Mouse (Mus musculus) G1E (cell line): ENCODE data around the gene Osbp.

ENCODE experiments used
- CTCF ChIP-seq: IDR thresholded peaks from 2 replicates; pipeline ENCODE4 v1.5.1; 2012; ENCODE audit warnings: low read depth, low read length, inconsistent platforms, mixed read lengths
- GATA1 ChIP-seq: IDR thresholded peaks from 2 replicates; pipeline ENCODE4 v1.6.1; 2012; ENCODE audit warnings: borderline replicate concordance, low read length, inconsistent platforms, mixed read lengths
- GATA2 ChIP-seq: IDR thresholded peaks from 2 replicates; pipeline ENCODE4 v1.6.1; 2012; ENCODE audit warnings: low read depth, low read length, inconsistent platforms, borderline replicate concordance
- POLR2AphosphoS5 ChIP-seq: IDR thresholded peaks from 2 replicates; pipeline ENCODE4 v1.6.1; 2012; ENCODE audit warnings: low read depth, low read length, inconsistent platforms; ENCODE audit not compliant: insufficient replicate concordance
- TAL1 ChIP-seq: conservative IDR thresholded peaks from 2 replicates; pipeline ENCODE4 v1.6.1; 2012; ENCODE audit warnings: low read depth, low read length, inconsistent platforms, mixed read lengths

DNA sequence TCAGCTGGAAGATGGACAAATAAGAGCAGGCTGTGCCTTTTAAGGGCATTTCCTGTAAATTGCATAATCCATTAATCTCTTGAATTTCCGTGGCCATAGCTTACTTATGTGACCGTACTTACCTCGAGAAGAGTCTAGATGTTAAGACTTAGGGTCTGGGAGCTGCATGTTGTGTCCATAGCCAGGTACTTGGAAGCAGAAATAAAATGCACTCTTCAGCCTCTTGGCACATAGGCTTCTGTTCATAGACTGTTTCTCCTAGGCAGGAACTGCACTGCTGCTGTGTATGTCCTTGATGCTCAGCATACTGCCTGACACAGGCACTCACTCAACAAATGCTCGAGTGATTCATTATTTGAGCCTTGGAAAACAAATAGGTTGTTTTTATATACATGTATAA is 14.7 kb downstream of the Osbp start:
- TF ChIP-seq CTCF (no peak), GATA1 (no peak), TAL1 (no peak), POLR2AphosphoS5 (no peak), GATA2 (no peak)
